Mouse (Mus musculus) liver, embryonic 11.5 days (tissue): ENCODE data around the gene Nthl1. TPM values are rescaled to one million over a fixed set of nuclear protein-coding genes. Genes with fewer than 3 reads are reported as not detected.

Experiments used
- ATAC-seq: fragments of 200-750 bp; cut with Nextera tagmentation; replicated peaks from 2 replicates; pipeline ENCODE4 v1.8.0; 2017; ENCODE audit warnings: moderate number of reproducible peaks, mild to moderate bottlenecking, moderate TSS enrichment, moderate library complexity; ENCODE audit not compliant: low FRiP score
- DNase-seq: peaks from one replicate; pipeline ENCODE4 v3.0.0-alpha.2; 2017; ENCODE audit warnings: low spot score
- H3K27ac ChIP-seq: fragments of 300-500 bp; sonication (generic); 2 replicates; pipeline ENCODE4 v1.5.1; 2014; ENCODE audit warnings: mild to moderate bottlenecking, low read depth, low read length, control low read depth
- H3K27me3 ChIP-seq: fragments of 300-500 bp; sonication (generic); replicated peaks from 2 replicates; pipeline ENCODE4 v1.6.1; 2014; ENCODE audit warnings: low read length, mixed read lengths; ENCODE audit not compliant: control insufficient read depth, insufficient read depth
- H3K36me3 ChIP-seq: fragments of 300-500 bp; sonication (generic); 2 replicates; pipeline ENCODE4 v1.6.1; 2014; ENCODE audit warnings: mild to moderate bottlenecking, low read length, moderate library complexity, mixed read lengths; ENCODE audit not compliant: control insufficient read depth, insufficient read depth
- H3K4me1 ChIP-seq: fragments of 300-500 bp; sonication (generic); replicated peaks from 2 replicates; pipeline ENCODE4 v1.6.1; 2014; ENCODE audit warnings: low read length, mixed read lengths; ENCODE audit not compliant: control insufficient read depth, insufficient read depth
- H3K4me2 ChIP-seq: fragments of 300-500 bp; sonication (generic); 2 replicates; pipeline ENCODE4 v1.6.1; 2014; ENCODE audit warnings: mild to moderate bottlenecking, control low read depth, moderate library complexity
- H3K4me3 ChIP-seq: fragments of 300-500 bp; sonication (generic); 2 replicates; pipeline ENCODE4 v1.5.1; 2014; ENCODE audit warnings: low read depth, low read length, control low read depth
- H3K9ac ChIP-seq: fragments of 300-500 bp; sonication (generic); 2 replicates; pipeline ENCODE4 v1.6.1; 2014; ENCODE audit warnings: low read depth, low read length, control low read depth
- H3K9me3 ChIP-seq: fragments of 300-500 bp; sonication (generic); 2 replicates; pipeline ENCODE4 v1.6.1; 2016; ENCODE audit warnings: low read length, inconsistent platforms, mixed read lengths; ENCODE audit not compliant: control insufficient read depth
- WGBS: fragments of 180-500 bp; shearing (Covaris S2); extraction: QIAGEN DNeasy Blood & Tissue Kit; methylation state at CpG from one replicate; pipeline ENCODE4 v1.1.7; 2014; 5-methylcytosine and 5-hydroxymethylcytosine counted together
- polyA plus RNA-seq: library from polyadenylated mRNA; unstranded; fragments of >200 nt; fragmentation: Nextera tagmentation; extraction: Ambion mirVana; gene quantifications from 2 replicates; pipeline ENCODE4 v1.2.1, GENCODE M21; 2014

Nthl1 gene
- polyA plus RNA-seq, 1 experiment from 2014 or later, result 21.0 TPM

DNA sequence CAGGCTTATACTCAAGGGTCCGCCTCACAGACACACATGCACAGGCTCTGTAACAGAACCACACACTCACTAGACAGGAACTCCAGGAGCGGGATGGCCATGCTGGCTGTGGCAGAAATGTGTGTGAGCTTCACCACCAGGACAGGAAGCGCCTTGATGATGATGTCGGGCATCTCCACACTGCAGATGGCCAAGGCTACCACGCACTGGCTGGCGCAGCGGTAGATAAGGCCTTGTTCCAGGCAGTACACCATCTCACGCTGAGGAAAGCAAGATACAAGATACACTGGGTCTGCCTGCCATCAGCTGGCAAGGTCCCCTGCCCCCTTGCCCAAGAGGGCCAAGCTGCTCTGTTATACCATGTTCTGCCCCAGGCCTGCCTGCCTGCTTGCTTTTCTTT lies 23.6 kb upstream of the Nthl1 start:
- peak overlapping the region; percentile 64 for H3K27ac ChIP-seq
- peak overlapping the region; percentile 35 for H3K4me2 ChIP-seq
- ATAC-seq (peak; percentile 85), DNase-seq (no peak)
- WGBS, result 49% methylated on average over 8 of the region's 8 CpGs
- no peaks in the 10 kb centered on the region for H3K27me3 ChIP-seq
- H3K4me3 ChIP-seq, result no peak overlapping the region
- H3K9ac ChIP-seq, result peak overlapping the region; percentile 38; the same call in 1 of the 2 replicates
- no peaks in the 10 kb centered on the region for H3K9me3 ChIP-seq
- H3K4me1 ChIP-seq, result peaks cover 35% of the 10 kb centered on the region
- peaks cover 25% of the 10 kb centered on the region for H3K36me3 ChIP-seq

DNA sequence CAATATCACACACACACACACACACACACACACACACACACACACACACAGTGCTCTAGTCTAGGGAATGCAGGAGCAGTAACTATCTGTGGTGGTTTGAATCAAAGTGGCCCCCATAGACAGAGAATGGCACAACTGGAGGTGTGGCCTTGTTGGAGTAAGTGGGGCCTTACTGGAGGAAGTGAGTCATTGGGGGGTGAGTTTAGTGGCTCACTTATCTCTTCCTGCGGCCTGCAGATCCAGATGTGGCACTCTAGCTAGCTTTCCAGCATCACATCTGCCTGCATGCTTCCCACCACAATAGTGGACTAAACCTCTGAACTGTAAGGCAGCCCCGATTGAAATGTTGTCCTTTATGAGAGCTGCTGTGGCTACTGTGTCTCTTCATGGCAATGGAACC lies 21.8 kb upstream of the Nthl1 start:
- Histone ChIP-seq H3K4me1 (peaks cover 34% of the 10 kb centered on the region), H3K27me3 (no peaks in the 10 kb centered on the region), H3K27ac (no peak overlapping the region), H3K36me3 (peaks cover 40% of the 10 kb centered on the region), H3K9ac (no peak overlapping the region), H3K4me3 (no peak overlapping the region), H3K4me2 (no peak overlapping the region), H3K9me3 (no peaks in the 10 kb centered on the region)
- 35% methylated on average over 2 of the region's 2 CpGs for WGBS
- DNase-seq (no peak), ATAC-seq (peak; percentile 78)

DNA sequence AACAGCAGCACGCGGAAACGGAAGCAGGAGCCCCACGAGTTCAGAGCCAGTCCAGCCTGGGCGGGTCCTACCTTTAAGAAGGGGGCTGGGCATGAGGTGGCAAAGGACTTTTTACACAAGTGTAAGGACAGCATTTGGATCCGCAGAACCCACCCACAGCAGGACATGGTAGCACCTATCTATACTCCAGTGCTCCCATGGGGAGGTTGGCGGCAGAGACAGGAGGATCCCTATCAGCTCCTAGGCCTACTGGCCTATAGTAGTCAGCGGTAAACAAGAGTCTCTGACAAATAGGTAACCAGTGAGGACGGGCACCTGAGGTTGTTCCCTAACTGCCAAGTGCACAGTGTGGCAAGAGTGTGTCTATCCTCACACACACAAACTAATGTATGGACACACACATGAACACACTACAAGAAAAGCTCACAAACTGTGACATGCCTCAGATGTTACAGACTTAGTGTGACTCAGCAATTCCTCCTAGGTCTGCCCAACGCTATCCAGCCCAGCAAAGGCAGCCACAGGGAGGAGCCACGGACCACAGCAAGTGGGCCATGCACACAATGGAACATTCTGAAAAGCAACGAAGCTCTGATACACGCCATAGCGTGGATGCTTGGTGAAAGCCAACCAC lies 14.8 kb upstream of the Nthl1 start:
- H3K4me2 ChIP-seq, result peak overlapping the region; percentile 37
- WGBS, result 49% methylated on average over 14 of the region's 14 CpGs
- H3K9ac ChIP-seq, result peak overlapping the region; percentile 52; the same call in 1 of the 2 replicates
- DNase-seq, result peak; percentile 49
- H3K4me3 ChIP-seq, result no peak overlapping the region
- H3K27ac ChIP-seq, result peak overlapping the region; percentile 83
- no peaks in the 10 kb centered on the region for H3K27me3 ChIP-seq
- peaks cover 65% of the 10 kb centered on the region for H3K36me3 ChIP-seq
- peak; percentile 93 for ATAC-seq
- H3K9me3 ChIP-seq, result no peaks in the 10 kb centered on the region
- H3K4me1 ChIP-seq, result peaks cover 7% of the 10 kb centered on the region

DNA sequence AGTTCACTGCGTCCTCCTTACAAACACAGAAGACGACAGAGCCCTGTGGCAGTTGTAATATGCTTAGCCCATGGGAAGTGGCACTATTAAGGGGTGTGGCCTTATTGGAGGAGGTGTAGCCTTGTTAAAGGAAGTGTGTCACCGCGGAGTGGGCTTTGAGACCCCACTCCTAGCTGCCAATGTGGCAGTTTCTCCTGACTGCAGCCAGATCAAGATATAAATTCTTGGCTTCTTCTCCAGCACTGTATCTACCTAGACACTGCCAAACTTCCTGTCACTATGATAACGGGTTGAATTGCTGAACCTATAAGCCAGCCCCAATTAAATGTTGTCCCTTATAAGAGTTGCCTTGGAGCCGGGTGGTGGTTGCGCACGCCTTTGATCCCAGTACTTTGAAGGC lies 7.0 kb upstream of the Nthl1 start:
- Histone ChIP-seq H3K27ac (no peak overlapping the region), H3K4me2 (no peak overlapping the region), H3K27me3 (no peaks in the 10 kb centered on the region), H3K9me3 (no peaks in the 10 kb centered on the region), H3K4me1 (0 out of 2 replicates have a peak, but pooled peaks cover 2% of the 10 kb centered on the region), H3K4me3 (no peak overlapping the region), H3K9ac (no peak overlapping the region), H3K36me3 (peaks cover 54% of the 10 kb centered on the region)
- DNase-seq, result no peak
- WGBS, result 95% methylated on average over 8 of the region's 8 CpGs
- no peak for ATAC-seq

DNA sequence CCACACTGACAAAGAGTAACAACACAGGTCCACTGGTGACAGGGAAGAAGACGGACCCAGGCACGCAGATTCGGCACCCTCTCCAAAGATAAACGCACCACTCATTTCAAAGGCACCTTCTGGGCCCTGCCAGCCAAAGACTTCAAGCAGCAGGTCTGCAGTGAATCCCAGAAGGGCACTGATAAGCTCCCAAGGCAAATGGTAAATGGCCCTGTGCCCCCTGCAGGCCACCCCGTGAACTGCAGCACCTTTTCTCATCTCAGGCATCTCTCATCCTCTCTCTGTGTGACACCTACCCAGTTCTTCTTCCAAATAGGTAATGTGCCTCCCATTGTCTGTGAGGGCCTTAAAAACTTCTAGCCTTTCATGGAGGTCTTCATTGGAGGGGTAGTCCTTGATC lies 3.8 kb upstream of the Nthl1 start:
- Histone ChIP-seq H3K4me1 (peaks cover 10% of the 10 kb centered on the region), H3K27me3 (no peaks in the 10 kb centered on the region), H3K9me3 (no peaks in the 10 kb centered on the region), H3K4me3 (no peak overlapping the region), H3K4me2 (no peak overlapping the region), H3K36me3 (peaks cover 37% of the 10 kb centered on the region), H3K27ac (no peak overlapping the region), H3K9ac (no peak overlapping the region)
- DNase-seq (peak; percentile 80), ATAC-seq (peak; percentile 34; the same call in 1 of the 2 replicates)
- 30% methylated on average over 5 of the region's 5 CpGs for WGBS

DNA sequence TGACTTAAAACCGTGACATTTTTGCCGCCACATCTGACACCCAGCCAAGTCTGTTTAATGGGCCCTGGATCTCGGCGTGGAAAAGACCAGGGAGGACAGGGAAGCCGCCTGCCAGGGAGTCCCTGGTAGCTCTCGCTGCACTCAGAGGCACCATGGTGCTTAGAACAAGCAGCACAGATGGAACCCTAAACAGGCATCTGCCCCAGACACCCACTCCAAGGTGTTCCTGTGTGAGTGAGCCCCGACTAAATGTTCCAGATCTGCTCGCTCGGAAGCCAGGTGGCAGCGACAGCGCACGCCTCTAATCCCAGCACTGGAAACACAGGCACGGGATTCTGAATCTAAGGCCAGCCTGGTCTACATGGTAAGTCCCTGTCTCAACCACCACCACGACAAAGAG lies 2.4 kb upstream of the Nthl1 start:
- no peak overlapping the region for H3K4me3 ChIP-seq
- peaks cover 30% of the 10 kb centered on the region for H3K36me3 ChIP-seq
- H3K4me2 ChIP-seq, result no peak overlapping the region
- no peaks in the 10 kb centered on the region for H3K9me3 ChIP-seq
- H3K9ac ChIP-seq, result no peak overlapping the region
- H3K4me1 ChIP-seq, result peaks cover 13% of the 10 kb centered on the region
- DNase-seq (no peak), ATAC-seq (no peak)
- no peak overlapping the region for H3K27ac ChIP-seq
- WGBS, result 89% methylated on average over 14 of the region's 14 CpGs
- H3K27me3 ChIP-seq, result no peaks in the 10 kb centered on the region

DNA sequence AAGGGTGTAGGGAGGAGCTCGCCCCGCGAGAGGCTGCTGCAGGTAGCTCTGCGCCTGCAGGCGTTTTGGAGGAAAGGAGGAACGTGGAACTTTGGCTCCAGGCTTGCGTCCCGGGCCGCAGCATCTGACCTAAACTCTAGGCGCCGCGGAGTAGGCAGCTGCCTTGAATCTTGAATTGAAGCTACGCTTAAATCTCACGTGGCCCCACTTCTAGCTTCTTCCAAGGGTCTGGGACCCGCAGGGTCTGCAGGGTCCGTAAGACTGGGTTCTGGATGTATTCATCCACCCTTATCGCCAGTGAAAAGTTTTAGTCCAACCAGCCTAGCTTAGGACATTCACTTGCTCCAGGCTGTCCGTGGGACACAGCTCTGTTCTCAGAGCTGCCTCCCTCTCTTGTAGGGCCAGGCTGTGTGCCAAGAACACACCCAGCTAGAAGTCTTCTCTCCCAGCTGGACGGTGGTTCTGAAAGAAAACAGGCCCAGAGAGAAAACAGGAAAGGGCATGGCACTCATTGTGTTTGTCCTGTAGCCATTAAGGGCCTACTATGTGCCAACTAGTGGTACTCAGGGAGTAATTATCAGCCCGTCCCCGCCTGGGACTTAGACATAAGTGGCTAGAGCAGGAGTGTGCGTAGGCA lies 451 bp downstream of the Nthl1 start:
- Histone ChIP-seq H3K4me2 (peak overlapping the region; percentile 94), H3K36me3 (peaks cover 11% of the 10 kb centered on the region), H3K27ac (peak overlapping the region; percentile 69), H3K9me3 (no peaks in the 10 kb centered on the region), H3K4me3 (peak overlapping the region; percentile 81), H3K27me3 (no peaks in the 10 kb centered on the region), H3K4me1 (peaks cover 16% of the 10 kb centered on the region), H3K9ac (peak overlapping the region; percentile 88)
- ATAC-seq (peak; percentile 16), DNase-seq (no peak)
- 17% methylated on average over 22 of the region's 22 CpGs for WGBS

DNA sequence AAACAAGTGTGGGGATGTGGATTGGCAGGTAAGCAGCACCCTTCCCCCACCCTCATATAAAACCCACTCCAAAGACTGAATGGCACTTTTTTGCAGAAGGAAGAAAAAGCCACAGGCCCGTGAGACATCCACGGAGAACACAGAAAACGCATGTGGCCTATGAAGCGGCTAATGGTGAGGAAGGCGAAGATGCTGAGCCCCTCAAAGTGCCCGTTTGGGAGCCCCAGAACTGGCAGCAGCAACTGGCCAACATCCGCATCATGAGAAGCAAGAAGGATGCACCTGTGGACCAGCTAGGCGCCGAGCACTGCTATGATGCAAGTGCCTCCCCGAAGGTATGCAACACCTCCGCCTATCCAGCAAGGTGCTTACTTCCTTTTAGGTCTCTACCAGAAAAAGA lies 1.4 kb downstream of the Nthl1 start:
- Histone ChIP-seq H3K9me3 (no peaks in the 10 kb centered on the region), H3K9ac (no peak overlapping the region; the same call in 1 of the 2 replicates), H3K27me3 (no peaks in the 10 kb centered on the region), H3K27ac (no peak overlapping the region), H3K4me3 (no peak overlapping the region), H3K4me2 (no peak overlapping the region; the same call in 1 of the 2 replicates), H3K36me3 (peaks cover 13% of the 10 kb centered on the region), H3K4me1 (peaks cover 14% of the 10 kb centered on the region)
- ATAC-seq (no peak), DNase-seq (no peak)
- WGBS, result 91% methylated on average over 11 of the region's 11 CpGs

DNA sequence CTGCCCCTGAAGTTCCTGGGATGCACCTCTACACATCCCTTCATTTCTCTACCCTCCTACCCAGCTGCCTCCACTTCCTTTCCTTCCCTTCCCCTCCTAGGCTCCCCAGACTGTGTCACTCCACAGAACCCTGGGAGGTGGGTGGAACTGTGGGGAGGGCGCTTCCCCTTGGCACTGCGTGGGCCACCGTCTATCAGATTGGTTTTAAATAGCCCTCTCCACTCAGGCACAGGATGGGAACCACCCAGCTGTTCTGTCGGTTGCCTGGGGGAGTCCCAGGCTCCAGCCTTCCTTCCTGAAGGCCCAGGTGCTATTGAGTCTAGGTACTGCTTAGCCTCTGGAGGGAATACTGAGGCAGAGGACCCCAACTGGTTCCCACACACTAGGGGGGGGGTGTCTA lies 2.5 kb downstream of the Nthl1 start:
- peaks cover 9% of the 10 kb centered on the region for H3K36me3 ChIP-seq
- no peaks in the 10 kb centered on the region for H3K9me3 ChIP-seq
- H3K9ac ChIP-seq, result no peak overlapping the region
- no peak overlapping the region; the same call in 1 of the 2 replicates for H3K4me3 ChIP-seq
- ATAC-seq (no peak), DNase-seq (no peak)
- peaks cover 14% of the 10 kb centered on the region for H3K4me1 ChIP-seq
- H3K27ac ChIP-seq, result no peak overlapping the region
- no peak overlapping the region for H3K4me2 ChIP-seq
- H3K27me3 ChIP-seq, result no peaks in the 10 kb centered on the region
- WGBS, result 72% methylated on average over 4 of the region's 4 CpGs
